ENCODE assay signal across 8 mouse cellular contexts in the genomic region with DNA sequence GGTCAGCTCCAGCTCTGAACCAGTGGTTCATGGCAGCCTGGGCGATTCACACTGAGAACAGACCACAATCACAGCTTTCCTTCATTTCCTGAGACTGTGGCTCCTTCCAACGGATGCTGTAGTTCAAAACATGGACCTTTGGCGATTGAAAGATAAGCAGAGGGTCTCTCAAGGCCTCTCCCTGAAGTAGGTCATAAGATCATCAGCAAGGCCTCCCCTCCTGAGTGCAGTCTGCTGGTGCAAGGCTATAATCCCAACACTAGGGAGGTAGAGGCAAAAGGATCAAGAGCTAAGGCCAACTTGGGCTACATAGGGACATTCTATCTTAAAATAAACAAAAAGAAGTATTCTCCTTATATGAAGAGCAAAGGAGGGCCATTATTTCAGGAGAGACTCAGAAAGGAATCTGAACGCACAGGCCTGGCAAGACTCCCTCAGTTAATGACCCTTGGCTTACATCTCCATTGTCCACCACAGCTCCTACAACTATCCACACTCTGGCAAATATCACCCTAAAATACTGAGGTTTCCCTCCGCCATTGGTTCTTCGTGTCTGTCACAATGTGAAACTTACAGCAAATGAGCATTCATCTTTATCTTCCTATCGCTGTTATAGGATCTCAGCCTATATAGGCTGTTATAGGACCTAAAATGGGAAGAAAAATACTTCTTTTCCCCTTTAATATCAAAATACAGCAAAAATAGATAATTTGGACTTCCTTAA.
A peak's percentile ranks its signal among the peaks of the same experiment; 100 is the strongest.
DNase-seq lines count a peak whose midpoint lies in the region.
"Not testable (repeated sequence)": the region's sequence is repeated elsewhere in the genome, so short reads cannot be mapped to it uniquely, and the experiment has no call there.

No protein-coding gene starts in this region.

- peak; percentile 15 for DNase-seq in A20 (ENCODE audit: low read depth, low spot score)
- DNase-seq in adrenal gland, postnatal 10 days: peak; percentile 27
- peak; percentile 22 for DNase-seq in gastrocnemius, postnatal 10 days
- peak; percentile 43 for DNase-seq in heart, postnatal 25 days (ENCODE audit: low spot score)
- peak; percentile 32 for DNase-seq in kidney, postnatal 14 days
- DNase-seq in lung, postnatal 36 days: peak; percentile 10
- peak; percentile 3 for DNase-seq in retina, embryonic 14.5 days (ENCODE audit: low spot score)
- peak; percentile 33 for DNase-seq in thymus, postnatal 14 days

- intact Hi-C loops in heart, postnatal 25 days (cut with DNase I): not testable (repeated sequence)

Comparison
In these comparisons a context has a peak if more than half of its experiments do, and no peak if none do; other contexts are left out.
1. Peak in every context shown above with its lines: DNase-seq.